ENCODE assay signal across 28 mouse cellular contexts in genomic region chr1:26765076-26765475, GRCm38 (mm10).
A peak's percentile ranks its signal among the peaks of the same experiment; 100 is the strongest.
DNase-seq lines count a peak whose midpoint lies in the region; ATAC-seq lines count a peak whose summit lies in the region.
"Had no signal": no experiment of that assay in that cellular context is flagged by ENCODE, and none has a peak within 500 bp of the region (broad histone marks: within the 10 kb centered on the region; RNA-seq: fewer than 3 reads in every experiment).

No protein-coding gene starts in this region.

- no peaks in the 10 kb centered on the region for H3K4me1 ChIP-seq in hindbrain, embryonic 11.5 days (replicated peaks; ENCODE audit: control insufficient read depth, insufficient read depth, low read length)
- H3K4me1 ChIP-seq in hindbrain, embryonic 12.5 days: no peaks in the 10 kb centered on the region
- H3K4me1 ChIP-seq: forebrain, embryonic 13.5 days; hindbrain, embryonic 10.5 days; midbrain, embryonic 10.5 days; neural tube, embryonic 15.5 days had no signal

- no peaks in the 10 kb centered on the region for H3K36me3 ChIP-seq in hindbrain, embryonic 11.5 days (ENCODE audit: control insufficient read depth, insufficient read depth, low read length)
- H3K36me3 ChIP-seq in hindbrain, embryonic 12.5 days: no peaks in the 10 kb centered on the region
- H3K36me3 ChIP-seq: hindbrain, embryonic 10.5 days; midbrain, embryonic 10.5 days; neural tube, embryonic 15.5 days had no signal

- H3K9ac ChIP-seq in hindbrain, embryonic 11.5 days (ENCODE audit: low read depth, low read length): no peak overlapping the region
- no peak overlapping the region for H3K9ac ChIP-seq in hindbrain, embryonic 12.5 days
- H3K9ac ChIP-seq: forebrain, embryonic 13.5 days; liver, embryonic 14.5 days; neural tube, embryonic 15.5 days had no signal

- no peaks in the 10 kb centered on the region for H3K9me3 ChIP-seq in hindbrain, embryonic 11.5 days (ENCODE audit: control insufficient read depth, low read length)
- no peaks in the 10 kb centered on the region for H3K9me3 ChIP-seq in hindbrain, embryonic 12.5 days (replicated peaks)
- H3K9me3 ChIP-seq: forebrain, embryonic 13.5 days; hindbrain, embryonic 10.5 days; midbrain, embryonic 10.5 days; neural tube, embryonic 15.5 days had no signal

- WGBS in hindbrain, embryonic 11.5 days: 74% methylated on average over 6 of the region's 6 CpGs
- 64% methylated on average over 6 of the region's 6 CpGs for WGBS in hindbrain, embryonic 12.5 days

- no peak overlapping the region for H3K4me3 ChIP-seq in hindbrain, embryonic 11.5 days (ENCODE audit: low read depth, low read length)
- no peak overlapping the region for H3K4me3 ChIP-seq in hindbrain, embryonic 12.5 days
- H3K4me3 ChIP-seq: forebrain, embryonic 13.5 days; hindbrain, embryonic 10.5 days; midbrain, embryonic 10.5 days; neural tube, embryonic 15.5 days had no signal

- intact Hi-C loops in left cerebral cortex, postnatal 4 days (cut with DNase I): no loop called here

- H3K4me2 ChIP-seq in hindbrain, embryonic 11.5 days (replicated peaks; ENCODE audit: low read depth, low read length): no peak overlapping the region
- H3K4me2 ChIP-seq in hindbrain, embryonic 12.5 days (replicated peaks): no peak overlapping the region
- H3K4me2 ChIP-seq: forebrain, embryonic 13.5 days; neural tube, embryonic 15.5 days had no signal

- peak; percentile 1 for DNase-seq in adrenal gland, postnatal 10 days
- DNase-seq in adrenal gland, postnatal 25 days: no peak
- DNase-seq in hindbrain, embryonic 11.5 days (ENCODE audit: low spot score): peak; percentile 5
- peak; percentile 5 for DNase-seq in adrenal gland, postnatal 14 days
- DNase-seq in mesoderm, embryonic 11.5 days (ENCODE audit: low read depth, low spot score): peak; percentile 2
- no peak for DNase-seq in left cerebral cortex, postnatal 4 days
- DNase-seq: cerebellum, adult 18-20 months; cerebellum, postnatal 14 days; gastrocnemius, postnatal 14 days; heart, postnatal 14 days; kidney, adult 9 months; kidney, postnatal 10 days; layer of hippocampus, adult 9-11 months; liver; lung, adult 2 months; lung, postnatal 14 days; right cerebral cortex, postnatal 4 days; thymus, adult 18-20 months; thymus, postnatal 25 days had no signal

- no peak overlapping the region for H3K27ac ChIP-seq in hindbrain, embryonic 11.5 days (ENCODE audit: low read depth, low read length)
- no peak overlapping the region for H3K27ac ChIP-seq in hindbrain, embryonic 12.5 days
- H3K27ac ChIP-seq: forebrain, embryonic 13.5 days; hindbrain, embryonic 10.5 days; liver, embryonic 14.5 days; midbrain, embryonic 10.5 days; neural tube, embryonic 15.5 days; stomach, postnatal 0 days had no signal

- H3K27me3 ChIP-seq in hindbrain, embryonic 11.5 days (ENCODE audit: control insufficient read depth, insufficient read depth, low read length): no peaks in the 10 kb centered on the region
- H3K27me3 ChIP-seq in hindbrain, embryonic 12.5 days: no peaks in the 10 kb centered on the region
- H3K27me3 ChIP-seq: forebrain, embryonic 13.5 days; neural tube, embryonic 15.5 days had no signal

- ATAC-seq in hindbrain, embryonic 11.5 days (ENCODE audit: low FRiP score): no peak
- no peak for ATAC-seq in hindbrain, embryonic 12.5 days (ENCODE audit: low FRiP score)
- ATAC-seq: CD4-positive, CD25-positive, alpha-beta regulatory T cell, adult 4 months; forebrain, embryonic 13.5 days; intestine, postnatal 0 days had no signal

Comparison
In these comparisons a context has a peak if more than half of its experiments do, and no peak if none do; other contexts are left out.
1. DNase-seq: peak in adrenal gland, postnatal 10 days (single experiment), hindbrain, embryonic 11.5 days (single experiment), adrenal gland, postnatal 14 days (single experiment) and mesoderm, embryonic 11.5 days (single experiment); none in adrenal gland, postnatal 25 days (single experiment) and left cerebral cortex, postnatal 4 days (single experiment).